Mouse (Mus musculus) forebrain, embryonic 16.5 days (tissue): ENCODE measurements at regions not wholly inside any gene's neighbourhood (a gene's known extent, or its start where the extent isn't known, plus 50 kb on each side); places are given as distances from the start of the nearest gene placed in this dataset.

ENCODE experiments used
- ATAC-seq: fragments of 200-750 bp; cut with Nextera tagmentation; 2 replicates; pipeline ENCODE4 v1.8.0; 2017; ENCODE audit warnings: mild to moderate bottlenecking, moderate library complexity
- H3K27ac ChIP-seq: fragments of 300-500 bp; sonication (generic); 2 replicates; pipeline ENCODE4 v1.5.1; 2014; ENCODE audit warnings: low read length, control low read depth
- H3K27me3 ChIP-seq: fragments of 300-500 bp; sonication (generic); replicated peaks from 2 replicates; pipeline ENCODE4 v1.6.1; 2014; ENCODE audit warnings: low read length; ENCODE audit not compliant: control insufficient read depth, insufficient read depth
- H3K36me3 ChIP-seq: fragments of 300-500 bp; sonication (generic); 2 replicates; pipeline ENCODE4 v1.6.1; 2014; ENCODE audit not compliant: control insufficient read depth, insufficient read depth
- H3K4me1 ChIP-seq: fragments of 300-500 bp; sonication (generic); replicated peaks from 2 replicates; pipeline ENCODE4 v1.6.1; 2014; ENCODE audit warnings: low read length; ENCODE audit not compliant: control insufficient read depth, insufficient read depth
- H3K4me2 ChIP-seq: fragments of 300-500 bp; sonication (generic); 2 replicates; pipeline ENCODE4 v1.6.1; 2014; ENCODE audit warnings: mild to moderate bottlenecking, low read length, control low read depth
- H3K4me3 ChIP-seq: fragments of 300-500 bp; sonication (generic); replicated peaks from 2 replicates; pipeline ENCODE4 v1.5.1; 2014; ENCODE audit warnings: mild to moderate bottlenecking, low read length, control low read depth
- H3K9ac ChIP-seq: fragments of 300-500 bp; sonication (generic); replicated peaks from 2 replicates; pipeline ENCODE4 v1.6.1; 2014; ENCODE audit warnings: low read depth, low read length, control low read depth
- H3K9me3 ChIP-seq: fragments of 300-500 bp; sonication (generic); 2 replicates; pipeline ENCODE4 v1.6.1; 2016; ENCODE audit warnings: low read length; ENCODE audit not compliant: control insufficient read depth
- WGBS: fragments of 180-500 bp; shearing (Covaris S2); extraction: QIAGEN DNeasy Blood & Tissue Kit; methylation state at CpG from one replicate; pipeline ENCODE4 v1.1.7; 2014; 5-methylcytosine and 5-hydroxymethylcytosine counted together

DNA sequence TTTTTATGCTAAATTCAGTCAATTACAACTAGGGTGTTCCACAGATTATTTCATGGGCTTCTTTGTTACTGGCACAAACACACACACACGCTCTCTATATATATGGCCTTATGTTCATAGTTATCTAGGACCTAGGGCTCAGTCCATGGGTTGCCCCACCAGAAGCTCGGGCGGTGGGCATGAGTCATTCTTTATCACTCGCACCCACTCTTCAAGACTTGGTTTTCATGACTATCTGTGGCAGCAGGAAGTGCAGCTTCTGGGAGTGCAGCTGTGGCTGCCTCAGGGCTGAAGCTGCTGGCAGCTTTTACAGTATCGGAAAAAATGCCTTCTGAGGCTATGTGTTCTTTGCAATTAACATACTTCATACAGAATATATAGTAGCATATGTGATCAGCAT, 198.7 kb downstream of the Ipo11 start:
- H3K4me2 ChIP-seq = no peak overlapping the region
- no peak overlapping the region for H3K27ac ChIP-seq
- ATAC-seq = no peak
- no peaks in the 10 kb centered on the region for H3K36me3 ChIP-seq
- H3K27me3 ChIP-seq = no peaks in the 10 kb centered on the region
- H3K4me1 ChIP-seq = no peaks in the 10 kb centered on the region
- no peak overlapping the region for H3K4me3 ChIP-seq
- 93% methylated on average over 5 of the region's 5 CpGs for WGBS
- no peak overlapping the region for H3K9ac ChIP-seq
- H3K9me3 ChIP-seq = no peaks in the 10 kb centered on the region

- H3K4me2 ChIP-seq = no peak overlapping the region
These were observed 202.4 kb downstream of the Ipo11 start for GRCm38 (mm10) chr13:106734323-106734722.

GRCm38 (mm10) chr13:106732906-106733305, 203.9 kb downstream of the Ipo11 start:
- Histone ChIP-seq H3K27ac (no peak overlapping the region), H3K27me3 (no peaks in the 10 kb centered on the region), H3K4me3 (no peak overlapping the region), H3K9ac (no peak overlapping the region), H3K36me3 (no peaks in the 10 kb centered on the region), H3K9me3 (no peaks in the 10 kb centered on the region), H3K4me2 (no peak overlapping the region), H3K4me1 (no peaks in the 10 kb centered on the region)
- 84% methylated on average over 1 of the region's 1 CpGs for WGBS
- ATAC-seq = no peak

More at GRCm38 (mm10) chr13:106734323-106734722, 202.4 kb downstream of the Ipo11 start:
- Histone ChIP-seq H3K27me3 (no peaks in the 10 kb centered on the region), H3K4me1 (no peaks in the 10 kb centered on the region), H3K9me3 (no peaks in the 10 kb centered on the region), H3K4me3 (no peak overlapping the region), H3K36me3 (no peaks in the 10 kb centered on the region), H3K27ac (no peak overlapping the region), H3K9ac (no peak overlapping the region)
- no peak for ATAC-seq
- WGBS = 82% methylated on average over 2 of the region's 2 CpGs

- Histone ChIP-seq H3K9me3 (no peaks in the 10 kb centered on the region), H3K4me2 (no peak overlapping the region), H3K27ac (no peak overlapping the region), H3K9ac (no peak overlapping the region), H3K36me3 (no peaks in the 10 kb centered on the region), H3K4me3 (no peak overlapping the region), H3K4me1 (no peaks in the 10 kb centered on the region), H3K27me3 (no peaks in the 10 kb centered on the region)
- WGBS = 79% methylated on average over 1 of the region's 1 CpGs
- no peak for ATAC-seq
These were observed 213.4 kb downstream of the Ipo11 start for GRCm38 (mm10) chr13:106723315-106723714.

DNA sequence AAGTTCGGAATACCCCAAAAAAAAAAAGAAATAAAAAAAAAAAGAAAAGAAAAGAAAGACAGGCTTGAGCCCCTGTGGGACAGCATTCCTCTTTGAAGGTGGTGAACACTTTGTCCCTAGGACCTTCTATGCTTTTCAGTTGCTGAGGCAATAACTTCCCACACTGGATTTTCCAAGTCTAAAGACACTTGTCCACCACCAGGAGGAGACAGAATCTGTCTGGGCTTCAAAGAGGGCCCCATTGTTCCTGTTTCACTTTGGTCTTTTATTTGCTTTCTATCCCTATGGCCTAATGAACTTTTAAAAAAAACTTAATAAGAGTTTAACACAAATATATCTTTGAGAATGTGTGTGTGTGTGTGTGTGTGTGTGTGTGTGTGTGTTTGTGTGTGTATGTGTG, 215.6 kb downstream of the Ipo11 start:
- ATAC-seq = no peak
- Histone ChIP-seq H3K9ac (no peak overlapping the region), H3K4me3 (no peak overlapping the region), H3K36me3 (no peaks in the 10 kb centered on the region), H3K4me2 (no peak overlapping the region), H3K27me3 (no peaks in the 10 kb centered on the region), H3K4me1 (no peaks in the 10 kb centered on the region), H3K9me3 (no peaks in the 10 kb centered on the region), H3K27ac (no peak overlapping the region)
- WGBS = 90% methylated on average over 1 of the region's 1 CpGs

DNA sequence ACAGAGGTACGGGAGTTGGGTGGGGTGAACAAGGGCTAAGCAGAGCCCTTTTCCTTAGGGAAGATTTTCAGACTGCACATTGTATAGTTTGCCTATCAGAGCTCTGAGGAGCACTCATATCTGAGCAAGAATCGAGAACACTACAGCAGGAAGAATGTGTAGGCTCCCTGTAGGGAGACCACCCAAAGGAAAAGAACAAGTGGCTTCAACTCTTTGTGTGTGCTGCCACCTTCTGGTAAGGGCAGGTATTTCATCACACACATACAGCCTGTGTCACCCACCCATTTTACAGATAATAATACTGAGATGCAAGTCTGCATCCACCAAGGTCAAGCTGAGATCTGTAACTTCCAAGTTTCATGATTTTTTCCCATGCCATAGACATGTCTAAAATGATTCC, 221.0 kb downstream of the Ipo11 start:
- Histone ChIP-seq H3K36me3 (no peaks in the 10 kb centered on the region), H3K9ac (no peak overlapping the region), H3K9me3 (no peaks in the 10 kb centered on the region), H3K4me1 (no peaks in the 10 kb centered on the region), H3K4me3 (no peak overlapping the region), H3K27ac (no peak overlapping the region), H3K27me3 (no peaks in the 10 kb centered on the region), H3K4me2 (no peak overlapping the region)
- 61% methylated on average over 2 of the region's 2 CpGs for WGBS
- ATAC-seq = no peak

- H3K4me2 ChIP-seq = no peak overlapping the region
- H3K9me3 ChIP-seq = no peaks in the 10 kb centered on the region
- no peak overlapping the region for H3K27ac ChIP-seq
- H3K36me3 ChIP-seq = no peaks in the 10 kb centered on the region
- H3K4me1 ChIP-seq = no peaks in the 10 kb centered on the region
- no peaks in the 10 kb centered on the region for H3K27me3 ChIP-seq
- H3K4me3 ChIP-seq = no peak overlapping the region
- ATAC-seq = no peak
- no peak overlapping the region for H3K9ac ChIP-seq
- WGBS = 90% methylated on average over 8 of the region's 8 CpGs
These were observed 221.5 kb downstream of the Ipo11 start for GRCm38 (mm10) chr13:106715234-106715633.

DNA sequence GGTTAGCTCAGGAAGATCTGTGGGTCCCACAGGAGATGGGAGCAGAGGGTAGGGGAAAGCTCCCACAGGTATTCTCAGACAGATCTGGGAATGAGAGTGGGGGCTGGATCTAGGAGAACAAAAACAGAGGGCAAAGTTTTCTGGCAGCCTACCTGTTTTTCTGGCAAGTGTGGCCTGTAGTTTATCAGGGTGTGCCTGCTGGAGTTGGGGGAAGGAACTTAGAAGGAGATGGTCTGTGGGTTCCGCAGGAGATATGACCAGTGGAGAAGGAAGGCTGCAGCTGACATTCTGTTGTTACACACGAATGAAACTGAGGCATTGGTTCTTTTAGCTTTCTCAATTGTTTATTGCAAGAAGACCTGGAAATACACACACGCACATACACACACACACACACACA, 226.2 kb downstream of the Ipo11 start:
- Histone ChIP-seq H3K4me2 (no peak overlapping the region), H3K36me3 (no peaks in the 10 kb centered on the region), H3K27me3 (no peaks in the 10 kb centered on the region), H3K9ac (no peak overlapping the region), H3K9me3 (no peaks in the 10 kb centered on the region), H3K27ac (no peak overlapping the region), H3K4me1 (no peaks in the 10 kb centered on the region), H3K4me3 (no peak overlapping the region)
- ATAC-seq = no peak
- 89% methylated on average over 3 of the region's 3 CpGs for WGBS

DNA sequence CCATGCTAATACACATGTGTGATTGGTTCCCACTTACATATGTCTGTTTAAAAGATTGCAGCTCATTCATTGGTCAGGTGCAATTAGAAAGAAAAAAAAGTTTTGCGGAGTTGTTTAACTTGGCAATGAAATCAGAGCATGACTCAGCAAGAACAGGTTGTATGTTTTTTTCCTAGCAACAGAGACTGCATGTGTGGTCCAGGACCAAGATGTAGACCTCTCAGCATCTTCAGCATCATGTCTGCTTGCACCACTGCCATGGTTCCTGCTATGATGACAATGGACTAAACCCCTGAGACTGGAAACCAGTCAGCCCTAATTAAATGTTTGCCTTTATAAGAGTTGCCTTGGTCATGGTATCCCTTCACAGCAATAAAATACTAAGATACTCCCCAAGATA, 236.4 kb downstream of the Ipo11 start:
- H3K4me1 ChIP-seq = no peaks in the 10 kb centered on the region
- H3K9me3 ChIP-seq = no peaks in the 10 kb centered on the region
- no peak overlapping the region for H3K4me2 ChIP-seq
- WGBS = 95% methylated on average over 1 of the region's 1 CpGs
- ATAC-seq = no peak
- no peak overlapping the region for H3K27ac ChIP-seq
- H3K4me3 ChIP-seq = no peak overlapping the region
- no peaks in the 10 kb centered on the region for H3K27me3 ChIP-seq
- no peak overlapping the region for H3K9ac ChIP-seq
- no peaks in the 10 kb centered on the region for H3K36me3 ChIP-seq

- no peaks in the 10 kb centered on the region for H3K4me1 ChIP-seq
- H3K9ac ChIP-seq = no peak overlapping the region
- H3K4me2 ChIP-seq = no peak overlapping the region
- WGBS = 70% methylated on average over 3 of the region's 3 CpGs
- no peak overlapping the region for H3K4me3 ChIP-seq
- no peaks in the 10 kb centered on the region for H3K36me3 ChIP-seq
- peak; percentile 63 for ATAC-seq
- H3K9me3 ChIP-seq = no peaks in the 10 kb centered on the region
- no peak overlapping the region for H3K27ac ChIP-seq
- no peaks in the 10 kb centered on the region for H3K27me3 ChIP-seq
These were observed 236.8 kb downstream of the Ipo11 start for GRCm38 (mm10) chr13:106699957-106700356.
